Mouse (Mus musculus): Measurements from ENCODE around the gene Itk.

DNA sequence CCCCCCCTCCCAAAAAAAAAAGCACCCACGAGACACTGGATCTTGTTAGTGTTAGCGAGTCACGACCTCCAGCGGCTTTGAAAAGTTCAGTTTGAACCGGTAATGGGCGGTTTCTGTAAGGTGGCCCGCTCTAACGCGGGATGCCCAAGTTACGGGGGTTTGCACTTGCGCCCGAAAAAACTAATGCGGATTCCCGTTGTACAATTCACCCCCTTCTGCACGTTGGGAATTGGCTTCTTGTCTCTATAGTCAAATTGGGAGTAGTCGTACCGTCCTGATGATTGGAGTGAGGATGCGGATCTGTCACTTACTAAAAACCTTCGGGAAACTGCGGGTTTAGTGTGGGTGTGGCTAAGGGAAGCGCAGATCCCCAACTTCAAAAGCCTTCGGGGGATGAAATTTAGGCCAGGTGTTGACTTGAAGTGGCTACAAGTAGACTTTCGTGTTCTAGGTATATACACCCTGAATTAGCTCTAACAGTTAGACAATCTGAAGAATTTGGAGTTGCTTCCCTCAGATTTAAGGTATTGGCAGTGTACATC lies 48.2 kb upstream of the Itk start:
- TF ChIP-seq CTCF (IDR thresholded peaks at IDR 0.05; ENCODE audit: control insufficient read depth, insufficient read depth, insufficient replicate concordance, low read depth, low read length) = no peak
- no peak for TF ChIP-seq POLR2A (IDR thresholded peaks at IDR 0.05; ENCODE audit: control insufficient read depth, low read depth, low read length)

All from testis, adult 2 months (tissue).